Mouse (Mus musculus): Measurements from ENCODE around the gene Nav2.

DNA sequence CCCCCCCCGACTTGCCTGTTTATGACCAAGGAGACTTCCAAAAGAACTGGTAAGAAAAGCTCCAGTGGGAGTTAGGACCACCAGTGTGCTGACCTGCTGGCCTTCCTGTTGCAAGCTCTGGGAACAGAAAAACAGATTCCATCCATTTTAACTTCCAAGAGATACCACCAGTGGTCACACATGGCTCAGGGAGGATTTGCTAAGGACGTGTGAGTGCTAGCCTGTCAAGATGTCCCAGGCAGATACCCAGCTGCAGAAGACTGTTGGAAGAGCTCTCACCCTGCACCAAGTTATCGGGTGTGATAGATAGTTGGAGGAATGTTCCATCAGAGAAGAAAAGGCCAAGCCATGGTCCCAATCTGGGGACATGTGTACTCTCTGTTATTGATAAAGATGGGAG, 633.6 kb downstream of the Nav2 start:
- TF ChIP-seq CTCF (conservative IDR thresholded peaks at IDR 0.05; ENCODE audit: low read length) (no peak), POU5F1 (IDR thresholded peaks at IDR 0.05; ENCODE audit: borderline replicate concordance, low read length) (no peak)

All from E14TG2a.4 (cell line).